Mouse (Mus musculus) forebrain, embryonic 11.5 days (tissue): ENCODE measurements around the gene Tgfb1. TPM values are rescaled to one million over a fixed set of nuclear protein-coding genes. Genes with fewer than 3 reads are reported as not detected.
"Not testable (repeated sequence)": the region's sequence is repeated elsewhere in the genome, so short reads cannot be mapped to it uniquely, and the experiment has no call there.

Source experiments
- ATAC-seq: fragments of 200-750 bp; cut with Nextera tagmentation; replicated peaks from 2 replicates; pipeline ENCODE4 v1.8.0; 2017; ENCODE audit warnings: moderate TSS enrichment; ENCODE audit not compliant: low FRiP score
- DNase-seq: peaks from one replicate; pipeline ENCODE4 v3.0.0-alpha.2; 2017; ENCODE audit warnings: low spot score
- H3K27ac ChIP-seq: fragments of 300-500 bp; sonication (generic); 2 replicates; pipeline ENCODE4 v1.5.1; 2014; ENCODE audit warnings: low read depth, low read length
- H3K27me3 ChIP-seq: fragments of 300-500 bp; sonication (generic); 2 replicates; pipeline ENCODE4 v1.6.1; 2014; ENCODE audit warnings: mild to moderate bottlenecking, low read length, mixed read lengths; ENCODE audit not compliant: control insufficient read depth, insufficient read depth
- H3K36me3 ChIP-seq: fragments of 300-500 bp; sonication (generic); 2 replicates; pipeline ENCODE4 v1.6.1; 2014; ENCODE audit warnings: mild to moderate bottlenecking, low read length, moderate library complexity, mixed read lengths; ENCODE audit not compliant: control insufficient read depth, insufficient read depth
- H3K4me1 ChIP-seq: fragments of 300-500 bp; sonication (generic); replicated peaks from 2 replicates; pipeline ENCODE4 v1.6.1; 2014; ENCODE audit warnings: low read length, mixed read lengths; ENCODE audit not compliant: control insufficient read depth, insufficient read depth
- H3K4me2 ChIP-seq: fragments of 300-500 bp; sonication (generic); 2 replicates; pipeline ENCODE4 v1.6.1; 2014; ENCODE audit warnings: low read depth, mild to moderate bottlenecking, low read length, moderate library complexity, mixed read lengths; ENCODE audit not compliant: severe bottlenecking
- H3K4me3 ChIP-seq: fragments of 300-500 bp; sonication (generic); 2 replicates; pipeline ENCODE4 v1.5.1; 2014; ENCODE audit warnings: low read depth, low read length
- H3K9ac ChIP-seq: fragments of 300-500 bp; sonication (generic); 2 replicates; pipeline ENCODE4 v1.6.1; 2014; ENCODE audit warnings: low read length
- H3K9me3 ChIP-seq: fragments of 300-500 bp; sonication (generic); 2 replicates; pipeline ENCODE4 v1.6.1; 2016; ENCODE audit warnings: low read length, mixed read lengths; ENCODE audit not compliant: control insufficient read depth
- WGBS: fragments of 180-500 bp; shearing (Covaris S2); extraction: QIAGEN DNeasy Blood & Tissue Kit; methylation state at CpG from one replicate; pipeline ENCODE4 v1.1.7; 2014; 5-methylcytosine and 5-hydroxymethylcytosine counted together
- polyA plus RNA-seq: library from polyadenylated mRNA; unstranded; fragments of >200 nt; fragmentation: Nextera tagmentation; extraction: Ambion mirVana; gene quantifications from 2 replicates; pipeline ENCODE4 v1.2.1, GENCODE M21; 2014

Gene Tgfb1
- polyA plus RNA-seq, 1 experiment from 2014 or later: 1.6 TPM

DNA sequence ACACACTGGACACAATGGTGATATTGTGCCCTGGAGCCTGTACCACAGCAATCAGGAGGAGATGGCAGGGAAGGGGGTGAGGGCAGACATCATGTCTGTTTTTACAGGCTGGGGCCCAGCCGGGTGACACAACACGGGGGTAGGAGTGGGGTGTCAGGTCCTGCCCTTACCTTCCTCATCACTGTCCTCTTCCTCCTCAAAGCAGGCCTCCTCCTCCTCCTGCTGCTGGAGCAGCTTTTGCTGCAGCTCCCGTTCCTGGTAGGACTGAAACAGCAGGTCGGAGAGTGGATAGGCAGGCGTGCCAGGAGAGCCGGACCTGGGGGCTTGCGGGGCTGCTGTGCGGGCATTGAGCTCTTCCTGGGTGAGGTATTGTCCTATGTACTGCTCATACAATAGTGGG, 27.8 kb downstream of the Tgfb1 start:
- Histone ChIP-seq H3K36me3 (peaks cover 7% of the 10 kb centered on the region), H3K27ac (no peak overlapping the region), H3K9me3 (no peaks in the 10 kb centered on the region), H3K4me1 (peaks cover 6% of the 10 kb centered on the region; the same call in 1 of the 2 replicates), H3K4me2 (no peak overlapping the region), H3K4me3 (no peak overlapping the region), H3K9ac (no peak overlapping the region), H3K27me3 (no peaks in the 10 kb centered on the region)
- 97% methylated on average over 8 of the region's 8 CpGs for WGBS
- ATAC-seq (no peak), DNase-seq (no peak)

- Histone ChIP-seq H3K4me1 (peaks cover 2% of the 10 kb centered on the region; the same call in 1 of the 2 replicates), H3K36me3 (peaks cover 11% of the 10 kb centered on the region), H3K4me2 (no peak overlapping the region), H3K4me3 (no peak overlapping the region), H3K27ac (no peak overlapping the region), H3K9me3 (no peaks in the 10 kb centered on the region), H3K9ac (no peak overlapping the region), H3K27me3 (no peaks in the 10 kb centered on the region)
- WGBS: 96% methylated on average over 22 of the region's 22 CpGs
- DNase-seq: no peak
- ATAC-seq: no peak
Measured at GRCm38 (mm10) chr7:25715731-25716271, 29.0 kb downstream of the Tgfb1 start.

- DNase-seq (no peak), ATAC-seq (no peak)
- peaks cover 15% of the 10 kb centered on the region for H3K36me3 ChIP-seq
- H3K27me3 ChIP-seq: no peaks in the 10 kb centered on the region
- no peak overlapping the region; the same call in 1 of the 2 replicates for H3K4me2 ChIP-seq
- H3K4me1 ChIP-seq: peaks cover 2% of the 10 kb centered on the region; the same call in 1 of the 2 replicates
- H3K9ac ChIP-seq: no peak overlapping the region
- H3K9me3 ChIP-seq: no peaks in the 10 kb centered on the region
- H3K27ac ChIP-seq: no peak overlapping the region
- H3K4me3 ChIP-seq: no peak overlapping the region
- 92% methylated on average over 3 of the region's 3 CpGs for WGBS
Measured at GRCm38 (mm10) chr7:25717478-25717877, 30.7 kb downstream of the Tgfb1 start.

DNA sequence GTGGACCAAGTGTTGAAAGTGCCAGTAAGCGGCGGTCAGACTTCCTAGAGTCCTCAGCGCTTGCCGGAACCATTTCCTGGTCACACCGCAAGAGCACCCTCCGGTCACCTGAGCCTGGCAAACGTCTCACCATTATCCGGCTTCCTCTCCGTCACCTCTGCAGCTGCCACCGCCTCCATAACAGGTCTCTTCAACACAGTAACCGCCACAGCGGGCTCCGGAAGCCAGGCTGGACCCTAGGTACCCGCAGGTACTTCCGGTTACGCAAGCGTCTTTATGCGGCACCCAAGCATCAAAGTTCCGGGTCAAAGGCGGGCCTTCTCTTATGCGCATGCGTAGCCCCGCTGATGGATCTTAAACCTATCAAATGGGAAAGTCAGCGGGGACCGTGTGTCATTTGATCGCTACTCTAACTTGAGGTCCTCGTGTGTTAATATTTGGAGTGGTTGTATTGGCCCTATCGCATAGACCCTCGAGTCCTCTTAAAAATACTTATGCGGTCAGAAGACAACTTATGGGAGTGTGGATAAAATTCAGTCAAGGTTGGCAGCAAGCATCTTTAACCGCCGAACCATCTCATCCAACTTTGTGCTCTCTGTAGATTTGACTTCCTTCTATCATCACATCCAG, 32.1 kb downstream of the Tgfb1 start, which contains the start of gene Ccdc97:
Gene Ccdc97 (minus strand): TSS at position 301 of the 630 bp plus-strand sequence.
- peak within 1 kb of the TSS; percentile 63 for H3K4me3 ChIP-seq
- H3K36me3 ChIP-seq: peaks cover 26% of the 10 kb centered on the region
- H3K9ac ChIP-seq: peak within 1 kb of the TSS; percentile 71
- DNase-seq: peak; percentile 91
- peak within 1 kb of the TSS; percentile 84 for H3K4me2 ChIP-seq
- H3K9me3 ChIP-seq: no peaks in the 10 kb centered on the region
- peak; percentile 83 for ATAC-seq
- H3K27me3 ChIP-seq: no peaks in the 10 kb centered on the region
- WGBS: 5% methylated on average over 32 of the region's 32 CpGs
- peak within 1 kb of the TSS; percentile 3; the same call in 1 of the 2 replicates for H3K27ac ChIP-seq
- peaks cover 2% of the 10 kb centered on the region; the same call in 1 of the 2 replicates for H3K4me1 ChIP-seq

DNA sequence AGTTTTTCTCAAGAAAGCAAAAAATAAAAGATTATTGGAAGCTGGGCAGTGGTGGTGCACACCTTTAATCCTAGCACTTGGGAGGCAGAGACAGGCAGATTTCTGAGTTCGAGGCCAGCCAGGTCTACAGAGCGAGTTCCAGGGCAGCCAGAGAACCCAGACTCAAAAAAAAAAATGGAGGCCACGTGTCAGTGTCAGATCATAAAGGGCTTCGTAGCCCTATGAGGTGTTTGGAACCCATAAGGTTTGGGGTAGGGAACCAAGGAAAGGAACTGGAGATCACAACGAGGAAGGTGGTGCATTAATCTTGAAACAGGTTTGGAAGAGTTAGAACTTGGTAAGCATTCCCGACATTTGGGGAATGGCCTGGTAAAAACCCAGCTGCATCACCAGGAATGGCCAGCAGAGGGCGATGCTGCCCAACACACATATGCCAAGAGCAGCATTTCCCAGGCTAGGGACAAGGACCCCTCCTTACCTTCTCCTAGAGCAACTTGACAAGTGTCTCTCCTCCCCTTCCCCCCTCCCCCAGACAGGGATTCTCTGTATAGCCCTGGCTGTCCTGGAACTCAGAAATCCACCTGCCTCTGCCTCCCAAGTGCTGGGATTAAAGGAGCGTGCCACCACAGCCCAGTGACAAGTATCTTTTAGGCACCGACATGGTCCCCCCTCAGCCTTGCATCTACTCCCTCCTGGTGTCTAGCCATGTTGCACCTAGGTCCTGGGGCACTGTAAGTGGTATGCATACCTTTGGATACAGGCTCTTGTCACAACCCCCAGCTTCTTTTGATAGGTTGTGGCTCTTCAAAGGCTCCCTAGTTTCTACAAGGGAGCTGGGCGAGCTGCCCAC, 33.2 kb downstream of the Tgfb1 start:
- H3K27me3 ChIP-seq: no peaks in the 10 kb centered on the region
- no peak overlapping the region for H3K9ac ChIP-seq
- H3K36me3 ChIP-seq: peaks cover 31% of the 10 kb centered on the region
- H3K27ac ChIP-seq: no peak overlapping the region
- no peaks in the 10 kb centered on the region for H3K9me3 ChIP-seq
- ATAC-seq (peak; percentile 57), DNase-seq (peak; percentile 89)
- peaks cover 2% of the 10 kb centered on the region; the same call in 1 of the 2 replicates for H3K4me1 ChIP-seq
- no peak overlapping the region for H3K4me3 ChIP-seq
- WGBS: 62% methylated on average over 10 of the region's 10 CpGs
- H3K4me2 ChIP-seq: no peak overlapping the region

DNA sequence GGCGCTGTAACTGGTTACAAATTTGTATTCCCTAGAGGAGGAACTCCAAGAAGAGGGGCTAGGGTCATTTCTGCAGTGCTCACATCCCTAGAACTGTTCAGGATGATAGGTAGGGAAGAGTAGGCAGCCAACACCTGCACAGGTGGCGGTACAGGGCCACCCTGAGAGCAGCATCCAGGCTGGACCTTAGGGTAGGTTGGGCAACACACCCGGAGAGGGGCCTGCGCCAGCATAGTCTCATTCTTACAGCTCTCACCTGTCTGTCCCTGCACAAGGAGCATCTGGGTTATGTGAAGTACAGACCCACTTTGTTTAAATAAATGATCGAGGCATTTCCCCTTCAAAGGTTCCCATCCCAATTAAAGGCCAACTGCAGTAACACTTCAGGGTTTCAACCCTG, 34.0 kb downstream of the Tgfb1 start:
- no peak for ATAC-seq
- peaks cover 37% of the 10 kb centered on the region for H3K36me3 ChIP-seq
- peaks cover 2% of the 10 kb centered on the region; the same call in 1 of the 2 replicates for H3K4me1 ChIP-seq

GRCm38 (mm10) chr7:25721776-25722175, 35.0 kb downstream of the Tgfb1 start:
- H3K9me3 ChIP-seq, H3K27ac ChIP-seq, H3K4me1 ChIP-seq, ATAC-seq, H3K9ac ChIP-seq, H3K4me2 ChIP-seq, DNase-seq, H3K27me3 ChIP-seq, H3K4me3 ChIP-seq: not testable (repeated sequence)
- peaks cover 42% of the 10 kb centered on the region for H3K36me3 ChIP-seq

More for the DNA sequence above, 34.0 kb downstream of the Tgfb1 start:
- no peaks in the 10 kb centered on the region for H3K27me3 ChIP-seq
- H3K9me3 ChIP-seq: no peaks in the 10 kb centered on the region
- DNase-seq: no peak
- H3K27ac ChIP-seq: no peak overlapping the region
- 90% methylated on average over 5 of the region's 5 CpGs for WGBS
- no peak overlapping the region for H3K9ac ChIP-seq
- H3K4me3 ChIP-seq: no peak overlapping the region
- no peak overlapping the region for H3K4me2 ChIP-seq

GRCm38 (mm10) chr7:25725886-25726285, 39.1 kb downstream of the Tgfb1 start:
- Histone ChIP-seq H3K27me3 (no peaks in the 10 kb centered on the region), H3K4me2 (no peak overlapping the region), H3K27ac (no peak overlapping the region), H3K9me3 (no peaks in the 10 kb centered on the region), H3K4me1 (no peaks in the 10 kb centered on the region), H3K36me3 (peaks cover 48% of the 10 kb centered on the region), H3K4me3 (no peak overlapping the region), H3K9ac (no peak overlapping the region)
- WGBS: 89% methylated on average over 19 of the region's 19 CpGs
- no peak for DNase-seq
- ATAC-seq: no peak
